Mouse (Mus musculus) cortical plate, adult 2 months (tissue): ENCODE data around the gene Dpf1.

Experiments used
- CTCF ChIP-seq: fragments of 200-500 bp; IDR thresholded peaks from 2 replicates; pipeline ENCODE4 v1.5.1; 2011; ENCODE audit warnings: mild to moderate bottlenecking, control low read depth, low read length; ENCODE audit not compliant: insufficient read depth; ENCODE audit errors: extremely low read depth
- POLR2A ChIP-seq: fragments of 200-500 bp; IDR thresholded peaks from 2 replicates; pipeline ENCODE4 v1.6.1; 2011; ENCODE audit warnings: mild to moderate bottlenecking, low read length, control low read depth; ENCODE audit not compliant: insufficient read depth; ENCODE audit errors: extremely low read depth

DNA sequence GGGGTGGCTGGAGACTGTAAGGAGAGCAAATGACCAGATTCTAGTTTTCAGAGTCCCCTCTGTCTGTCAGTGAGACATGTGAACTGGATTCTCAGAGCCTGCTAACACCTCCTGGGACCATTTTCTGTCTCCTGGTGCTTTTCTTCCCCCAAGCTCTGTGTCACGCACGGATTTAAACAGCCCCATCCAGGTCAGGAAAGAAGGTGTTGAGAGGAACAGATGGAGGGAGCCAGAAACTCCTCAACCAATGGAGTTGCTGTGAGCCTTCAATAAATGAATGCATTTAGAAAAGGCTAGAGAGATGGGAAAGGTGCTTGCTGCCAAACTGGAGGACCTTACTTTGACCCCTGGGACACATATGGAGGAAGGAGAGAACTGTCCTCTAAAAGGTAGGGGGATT lies 34.0 kb downstream of the Dpf1 start:
- TF ChIP-seq CTCF: no peak
- TF ChIP-seq POLR2A: no peak
